Mouse (Mus musculus) bone marrow, adult 2 months (tissue): ENCODE measurements around the gene Cul3.

Experiments
- CTCF ChIP-seq: fragments of 200-500 bp; IDR thresholded peaks from 2 replicates; pipeline ENCODE4 v1.5.1; 2011; ENCODE audit warnings: low read length, control low read depth; ENCODE audit not compliant: control insufficient read depth, insufficient read depth
- POLR2A ChIP-seq: fragments of 200-500 bp; IDR thresholded peaks from 2 replicates; pipeline ENCODE4 v1.6.1; 2011; ENCODE audit warnings: low read depth, mild to moderate bottlenecking, control low read depth, low read length, borderline replicate concordance; ENCODE audit not compliant: control insufficient read depth

DNA sequence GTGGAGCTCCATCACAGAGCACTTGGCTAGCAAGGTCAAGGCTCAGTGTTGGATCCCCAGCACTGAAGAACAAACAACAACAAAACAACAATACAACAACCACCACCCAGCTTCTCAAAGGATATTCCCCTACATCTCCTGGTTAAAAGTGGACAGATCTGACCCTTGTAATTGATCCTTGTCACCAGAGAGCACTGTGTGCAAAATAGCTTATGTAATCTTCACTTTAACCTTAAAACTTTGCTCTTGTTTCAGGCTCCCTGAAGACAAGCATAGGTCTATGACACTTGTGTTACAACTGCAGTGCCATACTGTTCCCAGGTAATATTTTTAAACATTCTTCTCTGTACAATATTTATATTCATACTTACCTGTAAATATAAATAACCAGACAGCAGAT lies 93.1 kb downstream of the Cul3 start:
- TF ChIP-seq POLR2A (no peak), CTCF (no peak)
